Mouse (Mus musculus): ENCODE results near the gene Vps13d.

- no peak for TF ChIP-seq MAX (IDR thresholded peaks at IDR 0.05; ENCODE audit: low read length)
- TF ChIP-seq TCF12 (IDR thresholded peaks at IDR 0.05; ENCODE audit: low read depth, low read length), result no peak
- no peak for TF ChIP-seq CTCF (conservative IDR thresholded peaks at IDR 0.05 in 1 of 2, IDR thresholded peaks at IDR 0.05 in 1 of 2; ENCODE audit: low read depth in 2 of 2, low read length in 2 of 2)
- no peak for TF ChIP-seq SIN3A (IDR thresholded peaks at IDR 0.05; ENCODE audit: low read length)
Measured at GRCm38 (mm10) chr4:145207718-145208371, 13.0 kb upstream of the Vps13d start.

Measured in CH12.LX (cell line).